Mouse (Mus musculus) embryo, embryonic 11 days (tissue): ENCODE measurements at regions not wholly inside any gene's neighbourhood (a gene's known extent, or its start where the extent isn't known, plus 50 kb on each side); places are given as distances from the start of the nearest gene placed in this dataset.

Experiments used
- DNase-seq: peaks from one replicate; pipeline ENCODE4 v3.0.0-alpha.2; 2015

- peak; percentile 13 for DNase-seq
Measured at GRCm38 (mm10) chr3:41857446-41857845, 115.0 kb downstream of the D3Ertd751e start.

GRCm38 (mm10) chr3:41862674-41863073 lies 120.3 kb downstream of the D3Ertd751e start:
- peak; percentile 12 for DNase-seq

- DNase-seq: no peak
Measured at GRCm38 (mm10) chr3:41908952-41909351, 166.5 kb downstream of the D3Ertd751e start.

- DNase-seq: no peak
Measured at GRCm38 (mm10) chr3:41913190-41913589, 170.8 kb downstream of the D3Ertd751e start.

GRCm38 (mm10) chr3:41939843-41940242 lies 197.4 kb downstream of the D3Ertd751e start:
- peak; percentile 25 for DNase-seq

GRCm38 (mm10) chr3:41942964-41943363 lies 200.6 kb downstream of the D3Ertd751e start:
- DNase-seq: peak; percentile 20

GRCm38 (mm10) chr3:41949404-41949803 lies 207.0 kb downstream of the D3Ertd751e start:
- peak; percentile 10 for DNase-seq

GRCm38 (mm10) chr3:41957385-41957784 lies 215.0 kb downstream of the D3Ertd751e start:
- DNase-seq: peak; percentile 77

- no peak for DNase-seq
Measured at GRCm38 (mm10) chr3:41960209-41960608, 217.8 kb downstream of the D3Ertd751e start.

- no peak for DNase-seq
Measured at GRCm38 (mm10) chr3:41962923-41963322, 220.5 kb downstream of the D3Ertd751e start.

- no peak for DNase-seq
Measured at GRCm38 (mm10) chr3:42006672-42007265, 264.4 kb downstream of the D3Ertd751e start.

- DNase-seq: no peak
Measured at GRCm38 (mm10) chr3:42023187-42023586, 280.8 kb downstream of the D3Ertd751e start.

GRCm38 (mm10) chr3:42039632-42040031 lies 297.2 kb downstream of the D3Ertd751e start:
- peak; percentile 6 for DNase-seq

- no peak for DNase-seq
Measured at GRCm38 (mm10) chr3:42040270-42040812, 297.9 kb downstream of the D3Ertd751e start.

- DNase-seq: no peak
Measured at GRCm38 (mm10) chr3:42040959-42041358, 298.5 kb downstream of the D3Ertd751e start.

GRCm38 (mm10) chr3:42057286-42057868 lies 315.0 kb downstream of the D3Ertd751e start:
- no peak for DNase-seq

- DNase-seq: peak; percentile 29
Measured at GRCm38 (mm10) chr3:42065093-42065935, 322.9 kb downstream of the D3Ertd751e start.

GRCm38 (mm10) chr3:42065962-42066361 lies 323.6 kb downstream of the D3Ertd751e start:
- no peak for DNase-seq

GRCm38 (mm10) chr3:42067036-42067435 lies 324.6 kb downstream of the D3Ertd751e start:
- DNase-seq: no peak

- peak; percentile 79 for DNase-seq
Measured at GRCm38 (mm10) chr3:42074532-42075287, 332.3 kb downstream of the D3Ertd751e start.

- DNase-seq: peak; percentile 76
Measured at GRCm38 (mm10) chr3:42110976-42111847, 368.8 kb downstream of the D3Ertd751e start.
